ENCODE assay signal across 9 mouse cellular contexts in genomic region chr12:82489093-82489492, GRCm38 (mm10).
DNase-seq lines count a peak whose midpoint lies in the region; ATAC-seq and TF ChIP-seq lines count a peak whose summit lies in the region.
"Had no signal": no experiment of that assay in that cellular context is flagged by ENCODE, and none has a peak within 500 bp of the region (broad histone marks: within the 10 kb centered on the region; RNA-seq: fewer than 3 reads in every experiment).

No protein-coding gene starts in this region.

- no peak for TF ChIP-seq EP300 in ES-Bruce4 (IDR thresholded peaks at IDR 0.05; ENCODE audit: insufficient read depth, low read depth, low read length)

- no peak overlapping the region for H3K27ac ChIP-seq in intestine, embryonic 14.5 days (ENCODE audit: low read depth)
- H3K27ac ChIP-seq in intestine, embryonic 15.5 days: no peak overlapping the region
- H3K27ac ChIP-seq in ES-Bruce4 (ENCODE audit: insufficient read depth, low read length): no peak overlapping the region
- H3K27ac ChIP-seq in small intestine, adult 2 months (ENCODE audit: insufficient read depth, low read depth, low read length): no peak overlapping the region
- no peak overlapping the region for H3K27ac ChIP-seq in midbrain, embryonic 15.5 days
- H3K27ac ChIP-seq in hindbrain, embryonic 14.5 days: no peak overlapping the region
- H3K27ac ChIP-seq: liver, embryonic 15.5 days had no signal

- no peak for ATAC-seq in intestine, embryonic 14.5 days (replicated peaks; ENCODE audit: low FRiP score, low TSS enrichment, low read depth)
- no peak for ATAC-seq in intestine, embryonic 15.5 days
- ATAC-seq in midbrain, embryonic 15.5 days (replicated peaks): no peak
- ATAC-seq in hindbrain, embryonic 14.5 days (ENCODE audit: low FRiP score): no peak

- H3K4me3 ChIP-seq in intestine, embryonic 14.5 days (ENCODE audit: low read depth, low read length): no peak overlapping the region
- no peak overlapping the region for H3K4me3 ChIP-seq in intestine, embryonic 15.5 days (replicated peaks)
- H3K4me3 ChIP-seq in ES-Bruce4 (ENCODE audit: low read depth, low read length): no peak overlapping the region
- no peak overlapping the region for H3K4me3 ChIP-seq in small intestine, adult 2 months (ENCODE audit: low read depth, low read length)
- H3K4me3 ChIP-seq in midbrain, embryonic 15.5 days: no peak overlapping the region
- H3K4me3 ChIP-seq in hindbrain, embryonic 14.5 days (replicated peaks; ENCODE audit: low read length): no peak overlapping the region
- H3K4me3 ChIP-seq: liver, embryonic 15.5 days had no signal

- H3K36me3 ChIP-seq in intestine, embryonic 14.5 days (ENCODE audit: control insufficient read depth, insufficient read depth, low read length): no peaks in the 10 kb centered on the region
- H3K36me3 ChIP-seq in intestine, embryonic 15.5 days: no peaks in the 10 kb centered on the region
- no peaks in the 10 kb centered on the region for H3K36me3 ChIP-seq in ES-Bruce4 (ENCODE audit: control insufficient read depth, insufficient read depth, low read length, poor library complexity, severe bottlenecking)
- H3K36me3 ChIP-seq in small intestine, adult 2 months (ENCODE audit: control insufficient read depth, insufficient read depth, low read length): no peaks in the 10 kb centered on the region
- no peaks in the 10 kb centered on the region for H3K36me3 ChIP-seq in midbrain, embryonic 15.5 days (replicated peaks)
- H3K36me3 ChIP-seq in hindbrain, embryonic 14.5 days (replicated peaks; ENCODE audit: control insufficient read depth, insufficient read depth): no peaks in the 10 kb centered on the region
- H3K36me3 ChIP-seq: liver, embryonic 15.5 days had no signal

- H3K27me3 ChIP-seq in intestine, embryonic 14.5 days (replicated peaks; ENCODE audit: control insufficient read depth, insufficient read depth, low read length): no peaks in the 10 kb centered on the region
- no peaks in the 10 kb centered on the region for H3K27me3 ChIP-seq in intestine, embryonic 15.5 days (replicated peaks)
- H3K27me3 ChIP-seq in ES-Bruce4 (ENCODE audit: control insufficient read depth, insufficient read depth, low read length, poor library complexity, severe bottlenecking): no peaks in the 10 kb centered on the region
- no peaks in the 10 kb centered on the region for H3K27me3 ChIP-seq in small intestine, adult 2 months (ENCODE audit: control insufficient read depth, insufficient read depth, low read length)
- no peaks in the 10 kb centered on the region for H3K27me3 ChIP-seq in midbrain, embryonic 15.5 days (replicated peaks)
- no peaks in the 10 kb centered on the region for H3K27me3 ChIP-seq in hindbrain, embryonic 14.5 days (ENCODE audit: control insufficient read depth, insufficient read depth, low read length)
- H3K27me3 ChIP-seq: liver, embryonic 15.5 days had no signal

- TF ChIP-seq POLR2A in ES-Bruce4 (IDR thresholded peaks at IDR 0.05; ENCODE audit: insufficient read depth, low read length): no peak
- no peak for TF ChIP-seq POLR2A in small intestine, adult 2 months (IDR thresholded peaks at IDR 0.05; ENCODE audit: low read depth, low read length)

- no peak overlapping the region for H3K9ac ChIP-seq in intestine, embryonic 14.5 days (ENCODE audit: low read length)
- no peak overlapping the region for H3K9ac ChIP-seq in intestine, embryonic 15.5 days
- H3K9ac ChIP-seq in ES-Bruce4 (ENCODE audit: low read depth, poor library complexity, severe bottlenecking): no peak overlapping the region
- H3K9ac ChIP-seq in midbrain, embryonic 15.5 days: no peak overlapping the region
- H3K9ac ChIP-seq in hindbrain, embryonic 14.5 days: no peak overlapping the region
- H3K9ac ChIP-seq: liver, embryonic 15.5 days had no signal

- H3K4me1 ChIP-seq in intestine, embryonic 14.5 days (replicated peaks; ENCODE audit: control insufficient read depth, insufficient read depth, low read length): no peaks in the 10 kb centered on the region
- H3K4me1 ChIP-seq in intestine, embryonic 15.5 days (replicated peaks): no peaks in the 10 kb centered on the region
- no peaks in the 10 kb centered on the region for H3K4me1 ChIP-seq in ES-Bruce4 (ENCODE audit: control insufficient read depth, insufficient read depth, low read length)
- H3K4me1 ChIP-seq in small intestine, adult 2 months (ENCODE audit: control insufficient read depth, insufficient read depth, insufficient read length, low read length): no peaks in the 10 kb centered on the region
- no peaks in the 10 kb centered on the region for H3K4me1 ChIP-seq in midbrain, embryonic 15.5 days
- H3K4me1 ChIP-seq in hindbrain, embryonic 14.5 days (replicated peaks; ENCODE audit: control insufficient read depth, insufficient read depth, low read length): no peaks in the 10 kb centered on the region

- TF ChIP-seq CTCF in ES-Bruce4 (IDR thresholded peaks at IDR 0.05; ENCODE audit: low read depth, low read length): peak; percentile 75
- peak; percentile 58; the same call in 1 of the 2 replicates for TF ChIP-seq CTCF in small intestine, adult 2 months (IDR thresholded peaks at IDR 0.05; ENCODE audit: extremely low read depth, insufficient read length, insufficient replicate concordance, low read depth, low read length)

- peak; percentile 62 for DNase-seq in intestine, embryonic 14.5 days (ENCODE audit: low spot score)
- DNase-seq in adrenal gland, postnatal 36 days: peak; percentile 28 to 52
- peak; percentile 82 for DNase-seq in induced T-regulatory cell, adult 2 months (ENCODE audit: low read depth)
- no peak for DNase-seq in hindbrain, embryonic 14.5 days (ENCODE audit: low spot score)

- H3K9me3 ChIP-seq in intestine, embryonic 14.5 days (ENCODE audit: control insufficient read depth, low read length): no peaks in the 10 kb centered on the region
- H3K9me3 ChIP-seq in intestine, embryonic 15.5 days: no peaks in the 10 kb centered on the region
- H3K9me3 ChIP-seq in ES-Bruce4 (replicated peaks; ENCODE audit: control insufficient read depth, insufficient read depth, low read length, poor library complexity, severe bottlenecking): no peaks in the 10 kb centered on the region
- H3K9me3 ChIP-seq in midbrain, embryonic 15.5 days: no peaks in the 10 kb centered on the region; the same call in 1 of the 2 replicates
- H3K9me3 ChIP-seq in hindbrain, embryonic 14.5 days (ENCODE audit: control insufficient read depth, low read length): no peaks in the 10 kb centered on the region
- H3K9me3 ChIP-seq: liver, embryonic 15.5 days had no signal

- WGBS in intestine, embryonic 14.5 days: 56% methylated on average over 4 of the region's 4 CpGs
- 54% methylated on average over 4 of the region's 4 CpGs for WGBS in intestine, embryonic 15.5 days
- 39% methylated on average over 4 of the region's 4 CpGs for WGBS in small intestine, adult 2 months
- WGBS in midbrain, embryonic 15.5 days: 56% methylated on average over 4 of the region's 4 CpGs
- 59% methylated on average over 4 of the region's 4 CpGs for WGBS in hindbrain, embryonic 14.5 days

- H3K4me2 ChIP-seq in intestine, embryonic 14.5 days (ENCODE audit: low read length): no peak overlapping the region
- no peak overlapping the region for H3K4me2 ChIP-seq in intestine, embryonic 15.5 days (replicated peaks)
- no peak overlapping the region for H3K4me2 ChIP-seq in midbrain, embryonic 15.5 days
- no peak overlapping the region for H3K4me2 ChIP-seq in hindbrain, embryonic 14.5 days (replicated peaks)
- H3K4me2 ChIP-seq: liver, embryonic 15.5 days had no signal
